Mouse (Mus musculus): ENCODE measurements around the gene Uqcrh.

Gene Uqcrh

DNA sequence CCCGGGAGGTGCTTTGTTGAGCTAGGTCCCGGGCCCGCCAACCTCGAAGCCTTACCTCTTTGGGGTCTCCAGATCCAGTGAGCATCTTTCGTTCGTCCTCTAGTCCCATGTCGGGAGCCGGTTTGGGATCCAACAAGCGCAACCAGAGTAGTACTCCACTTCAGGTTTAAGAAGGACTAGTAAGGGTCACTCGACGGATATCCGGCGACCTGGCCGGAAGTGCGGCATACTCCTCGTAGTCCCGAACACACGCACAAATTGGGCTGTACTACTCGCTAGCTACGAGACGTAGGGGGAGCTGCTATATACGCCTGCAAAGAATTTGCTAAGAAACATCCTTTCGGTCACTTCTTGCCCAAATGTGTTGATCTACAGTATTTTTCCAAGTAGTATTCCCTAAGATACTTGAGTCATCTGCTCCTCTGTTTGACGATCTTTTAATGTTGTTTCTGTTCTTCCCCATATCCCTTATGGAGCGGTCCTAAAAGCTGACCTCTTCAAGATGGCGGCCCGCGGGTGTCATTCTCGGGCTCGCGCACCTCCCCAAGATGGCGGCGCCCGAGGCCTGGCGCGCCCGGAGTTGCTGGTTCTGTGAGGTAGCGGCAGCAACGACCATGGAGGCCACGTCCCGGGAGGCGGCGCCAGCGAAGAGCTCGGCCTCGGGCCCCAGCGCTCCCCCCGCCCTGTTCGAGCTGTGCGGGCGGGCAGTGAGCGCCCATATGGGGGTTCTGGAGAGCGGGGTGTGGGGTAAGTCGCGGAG is at the start of gene Uqcrh, which contains the start of gene Lrrc41:
Gene Uqcrh, minus strand, starts transcription at position 211 of the 760 bp plus-strand sequence.
Gene Lrrc41, plus strand, starts transcription at position 409 of the 760 bp plus-strand sequence.
- in situ Hi-C loops (cut with MseI, MboI), result no loop called here

DNA sequence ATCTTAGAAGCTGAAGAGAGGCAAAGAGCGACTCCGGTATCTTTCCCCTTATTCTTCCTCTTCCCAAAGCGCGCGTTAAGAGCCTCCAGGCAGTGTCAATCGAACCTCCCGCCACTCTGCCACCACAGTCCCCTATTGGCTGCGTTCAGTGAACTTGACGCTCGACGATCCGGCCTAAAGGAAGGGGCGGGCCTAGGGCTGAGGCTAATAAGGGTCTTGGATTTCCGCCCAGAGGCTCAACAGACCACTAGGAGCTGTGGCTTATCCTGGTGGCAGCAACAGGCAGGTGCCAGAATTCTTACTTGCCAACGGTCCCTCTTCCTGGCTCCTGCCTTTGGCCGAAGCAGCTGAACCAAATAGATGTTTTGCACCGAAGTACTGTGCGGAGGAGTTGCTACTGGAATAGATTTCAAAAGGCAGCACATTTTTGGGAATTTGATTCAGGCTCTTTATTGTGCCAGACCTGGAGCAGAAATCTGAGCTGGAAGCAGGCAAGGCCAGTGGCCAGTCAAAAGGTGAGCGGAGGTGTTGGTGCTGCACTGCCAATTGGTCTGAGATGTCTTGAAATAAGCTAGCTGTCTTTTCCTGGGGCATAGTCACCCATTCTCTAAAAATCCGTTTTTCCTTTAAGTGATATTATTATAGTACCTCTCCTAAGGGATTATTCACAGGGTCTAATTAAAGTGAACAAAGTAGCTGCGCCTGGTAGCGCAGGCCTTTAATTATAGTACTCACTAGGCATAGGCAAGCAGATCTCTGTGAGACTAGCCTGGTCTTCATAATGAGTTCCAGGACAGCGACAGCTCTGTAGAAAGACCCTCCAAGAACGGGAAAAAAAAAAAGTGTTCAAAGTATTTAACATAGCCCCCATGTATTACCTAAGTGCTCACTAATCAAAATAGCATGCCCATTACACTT is 49.0 kb upstream of the Uqcrh start, which contains the start of the genes Rad54l and Pomgnt1:
Gene Rad54l, minus strand, starts transcription at position 89 of the 918 bp plus-strand sequence.
Gene Pomgnt1, plus strand, starts transcription at position 239 of the 918 bp plus-strand sequence.
- in situ Hi-C loops (cut with MseI, MboI), result no loop called here

DNA sequence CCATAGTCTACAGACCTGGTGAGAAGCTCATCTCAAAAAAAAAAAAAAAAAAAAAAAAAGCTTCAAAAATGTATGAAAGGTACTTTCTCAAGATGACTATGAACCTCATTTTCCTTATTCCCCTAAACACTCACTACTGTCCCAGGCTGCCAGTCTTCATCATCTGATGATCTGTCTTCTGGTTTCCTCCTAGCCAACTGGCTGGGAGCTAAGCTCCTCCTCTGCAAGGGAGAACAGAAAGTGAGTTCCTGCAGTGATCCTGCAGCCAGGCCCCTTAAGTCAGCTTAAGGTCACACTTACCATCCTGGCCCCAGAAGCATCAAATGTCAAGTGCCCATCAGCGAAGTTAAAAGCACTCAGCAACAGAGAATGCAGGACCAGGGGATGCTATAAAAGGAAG is 47.9 kb upstream of the Uqcrh start:
- in situ Hi-C loops (cut with MseI, MboI), result no loop called here

DNA sequence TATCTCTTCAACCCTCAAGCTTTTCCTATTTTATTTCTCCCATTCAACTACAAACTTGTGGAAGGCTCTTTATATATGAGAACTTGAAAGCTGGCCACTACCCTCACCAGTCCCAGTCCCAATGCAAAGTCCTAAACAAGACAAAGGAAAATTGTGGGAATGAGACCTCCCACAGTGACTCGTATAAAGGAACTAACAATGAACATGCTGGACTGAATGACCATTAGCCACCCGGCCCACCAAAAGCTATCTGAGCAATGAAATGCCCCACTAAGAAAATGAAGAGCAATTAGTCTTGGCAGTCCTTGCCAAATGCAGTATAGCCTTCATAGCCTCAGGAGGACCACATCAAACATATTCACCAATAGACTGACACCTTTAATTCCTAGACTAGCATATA is 36.6 kb upstream of the Uqcrh start:
- in situ Hi-C loops (cut with MseI, MboI), result no loop called here

DNA sequence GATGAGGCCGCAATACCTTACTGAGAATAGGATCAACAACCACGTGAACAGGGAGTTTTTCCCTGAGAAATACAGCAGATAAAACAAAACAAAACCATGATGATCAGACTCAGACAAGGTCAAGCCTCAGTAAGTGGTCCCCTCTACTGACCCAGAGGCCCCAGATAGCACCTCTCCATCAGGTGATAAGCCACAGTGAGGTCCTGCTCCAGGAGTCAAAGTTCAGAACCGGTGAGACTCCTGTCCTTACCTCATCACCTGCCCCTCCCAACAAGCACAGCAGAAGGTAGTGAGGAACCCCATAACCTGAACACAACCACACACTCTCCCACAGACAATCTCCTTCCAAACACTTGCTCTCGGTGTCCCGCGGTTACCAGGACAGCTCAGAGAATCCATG is 35.8 kb upstream of the Uqcrh start:
- in situ Hi-C loops (cut with MseI, MboI), result no loop called here

DNA sequence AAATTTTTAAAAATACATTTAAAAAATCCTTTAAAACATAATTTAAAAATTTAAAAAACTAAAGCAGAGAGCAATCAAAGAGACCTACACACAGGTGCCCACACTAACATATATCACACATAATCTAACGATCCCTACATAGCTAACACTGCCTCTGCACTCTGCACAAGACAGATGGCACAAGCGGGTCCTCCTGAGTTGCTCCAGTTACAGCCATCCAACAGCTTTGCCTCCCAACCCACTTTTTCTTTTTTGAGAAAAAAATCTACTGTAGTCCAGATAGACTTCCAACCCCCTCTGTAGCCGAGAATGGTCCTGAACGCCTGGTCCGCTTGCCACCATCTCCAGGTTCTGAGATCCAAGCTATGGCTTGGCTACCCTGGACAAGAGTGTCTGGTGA is 30.4 kb upstream of the Uqcrh start:
- in situ Hi-C loops (cut with MseI, MboI), result no loop called here

DNA sequence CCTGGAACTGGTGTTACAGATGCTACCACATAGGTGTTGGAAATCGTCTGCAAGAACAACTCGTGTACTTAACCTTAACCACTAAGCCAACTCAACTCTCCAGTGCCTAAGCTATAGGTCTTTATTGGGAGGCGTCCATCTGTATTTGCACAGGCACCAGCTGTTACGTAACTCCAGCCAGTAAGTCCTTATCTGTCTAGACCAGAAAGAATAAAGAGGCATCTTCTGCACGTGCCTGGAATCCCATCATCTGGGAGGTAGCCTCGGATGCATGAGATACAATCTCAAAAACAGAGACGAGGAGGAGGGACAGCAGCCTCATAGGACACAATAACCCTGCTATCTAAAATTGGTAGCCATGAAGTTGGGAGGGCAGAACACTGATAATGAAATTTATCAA is 26.1 kb upstream of the Uqcrh start:
- in situ Hi-C loops (cut with MseI, MboI), result no loop called here

DNA sequence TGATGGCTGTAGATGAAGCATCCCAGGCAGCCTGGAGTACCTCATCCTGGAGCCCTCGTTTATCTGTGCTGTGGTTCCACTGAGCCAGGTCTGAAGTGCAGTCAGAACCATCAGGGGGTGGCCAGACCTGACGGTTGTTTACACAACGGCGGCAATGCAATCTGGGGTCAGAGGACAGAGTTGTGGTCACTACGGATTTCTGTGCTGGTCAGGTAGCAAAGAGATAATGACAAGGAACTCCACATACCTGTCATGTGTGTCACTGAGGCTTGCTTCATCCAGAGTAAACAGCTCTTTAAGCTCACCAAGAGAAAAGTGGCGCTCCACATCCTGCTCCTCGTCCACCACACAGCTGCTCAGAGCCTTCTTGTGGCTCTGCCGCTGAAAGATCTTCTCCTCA is 22.3 kb upstream of the Uqcrh start:
- in situ Hi-C loops (cut with MseI, MboI), result no loop called here

DNA sequence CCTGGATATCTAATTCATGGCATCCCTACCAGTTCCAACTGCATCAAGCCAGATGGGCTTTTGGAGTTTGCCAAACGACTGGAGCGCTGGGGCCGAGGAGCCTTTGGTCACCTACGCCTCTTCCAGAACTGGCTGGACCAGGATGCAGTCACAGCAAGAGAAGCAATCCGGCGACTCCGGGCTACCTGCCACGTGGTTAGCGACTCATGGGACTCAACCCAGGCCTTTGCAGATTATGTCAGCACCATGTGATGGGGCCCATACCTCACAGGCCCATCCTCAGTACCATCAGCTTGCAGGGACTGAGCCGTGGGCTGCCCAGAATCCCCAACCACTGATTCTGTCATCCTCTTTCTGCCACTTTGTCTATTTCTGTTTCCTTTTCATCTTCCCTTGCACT is 21.4 kb upstream of the Uqcrh start:
- in situ Hi-C loops (cut with MseI, MboI), result no loop called here

DNA sequence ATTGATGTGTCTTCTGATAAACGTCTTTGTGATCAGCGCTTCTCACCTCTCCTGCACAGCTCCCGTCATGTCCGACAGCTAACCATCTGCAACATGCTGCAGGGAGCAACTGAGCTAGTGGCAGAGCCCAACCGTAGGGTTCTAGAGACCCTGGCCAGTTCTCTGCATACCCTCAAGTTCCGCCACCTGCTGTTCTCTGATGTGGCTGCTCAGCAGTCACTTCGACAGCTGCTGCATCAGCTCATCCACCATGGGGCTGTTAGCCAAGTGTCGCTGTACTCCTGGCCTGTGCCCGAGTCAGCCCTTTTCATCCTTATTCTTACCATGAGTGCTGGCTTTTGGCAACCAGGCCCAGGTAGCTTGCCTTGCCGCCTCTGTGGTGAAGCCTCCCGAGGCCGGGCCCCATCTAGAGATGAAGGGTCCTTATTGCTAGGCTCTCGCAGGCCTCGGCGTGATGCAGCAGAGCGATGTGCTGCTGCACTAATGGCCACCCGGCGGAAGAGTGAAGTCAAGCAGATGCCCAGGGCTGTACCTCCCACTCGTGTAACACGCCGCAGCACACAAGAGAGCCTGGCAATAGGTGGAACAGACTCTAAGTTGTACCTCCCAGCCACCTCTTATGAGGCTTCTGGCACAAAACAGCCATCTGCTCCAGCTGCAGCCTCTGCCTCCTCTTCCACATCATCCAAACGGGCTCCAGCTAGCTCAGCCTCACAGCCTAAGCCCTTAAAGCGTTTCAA is 13.8 kb upstream of the Uqcrh start:
- in situ Hi-C loops (cut with MseI, MboI), result no loop called here

DNA sequence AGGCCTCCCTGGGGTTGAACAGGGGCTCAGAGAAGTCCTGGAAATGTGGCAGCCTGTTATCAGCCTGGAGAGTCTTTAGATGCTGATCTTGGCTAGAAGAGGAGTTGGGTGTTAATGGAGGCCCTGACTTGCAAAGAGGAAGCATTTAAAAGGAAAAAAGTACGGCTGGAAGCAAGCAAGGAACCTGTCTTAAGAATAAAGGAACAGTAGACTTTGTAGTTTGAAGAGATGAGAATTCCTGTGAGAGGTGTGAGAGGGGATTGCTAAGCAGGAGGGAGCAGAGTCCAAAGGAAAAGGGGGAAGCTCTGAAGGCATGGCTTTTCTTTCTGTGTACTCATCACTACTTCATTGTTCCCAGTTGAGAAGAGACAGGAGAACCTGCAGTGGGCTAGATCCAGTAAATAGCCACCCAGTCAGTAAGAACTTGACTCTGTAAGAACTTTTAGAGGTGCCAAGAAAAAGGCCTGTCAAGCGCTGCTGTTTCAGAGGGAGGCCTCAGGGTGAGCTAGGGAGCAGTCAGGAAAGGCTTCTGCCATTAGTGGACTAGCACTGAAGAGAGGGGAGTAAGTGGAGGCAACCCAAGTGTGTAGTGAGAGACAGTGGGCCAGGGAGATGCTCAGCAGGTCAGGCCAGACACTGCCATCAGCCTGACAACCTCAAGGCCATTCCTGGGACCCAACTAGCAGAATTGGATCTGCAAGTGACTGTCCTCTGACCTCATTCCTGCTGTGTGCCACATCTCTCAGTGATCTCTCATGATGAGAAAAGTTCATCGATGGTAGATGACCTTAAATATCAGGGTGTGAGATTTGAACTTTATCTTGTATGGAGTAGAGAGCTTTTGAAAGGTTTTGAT is 2.6 kb upstream of the Uqcrh start:
- in situ Hi-C loops (cut with MseI, MboI), result no loop called here

DNA sequence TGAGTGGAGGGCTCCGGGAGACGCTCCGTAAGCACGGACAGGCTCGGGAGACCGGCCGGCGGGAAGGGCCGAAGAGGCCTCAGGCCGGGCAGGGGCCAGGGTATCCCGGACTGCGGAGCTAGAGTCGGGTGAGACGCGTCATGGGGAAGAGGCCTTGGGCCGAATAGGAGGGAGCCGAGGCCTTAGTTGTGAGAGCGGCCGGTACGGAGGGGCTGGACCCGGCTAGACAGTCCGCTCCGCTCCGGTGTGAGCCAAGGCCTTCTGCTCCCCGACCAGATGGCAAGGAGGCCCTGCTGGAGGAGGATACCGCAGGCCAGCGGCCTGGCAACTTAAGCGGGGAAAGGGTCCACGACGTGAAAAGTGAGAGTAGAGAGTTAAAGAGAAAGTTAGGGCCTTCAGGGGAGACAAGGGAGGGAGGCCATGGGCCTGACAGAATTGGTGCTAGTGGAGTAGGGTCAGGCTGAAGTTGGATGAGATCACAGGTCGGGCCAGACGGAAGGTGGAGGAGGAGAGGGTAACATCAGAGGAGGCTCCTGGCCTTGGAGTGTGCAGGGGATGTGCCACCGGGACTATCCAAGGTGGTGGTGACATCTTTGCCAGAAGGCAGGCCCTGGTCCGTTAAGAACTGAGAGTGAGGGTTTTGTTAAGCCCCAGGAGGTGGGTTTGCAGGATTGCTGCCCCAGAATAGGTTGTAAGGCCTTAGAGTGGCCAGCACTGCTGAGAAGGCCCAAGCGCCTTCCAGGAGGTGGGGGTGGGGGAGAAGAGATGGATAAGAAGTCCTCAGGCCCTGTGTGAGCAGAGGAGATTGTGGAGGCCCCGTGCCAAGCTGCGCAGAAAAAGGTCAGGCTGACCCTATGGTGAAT is 1.7 kb upstream of the Uqcrh start:
- in situ Hi-C loops (cut with MseI, MboI), result no loop called here

DNA sequence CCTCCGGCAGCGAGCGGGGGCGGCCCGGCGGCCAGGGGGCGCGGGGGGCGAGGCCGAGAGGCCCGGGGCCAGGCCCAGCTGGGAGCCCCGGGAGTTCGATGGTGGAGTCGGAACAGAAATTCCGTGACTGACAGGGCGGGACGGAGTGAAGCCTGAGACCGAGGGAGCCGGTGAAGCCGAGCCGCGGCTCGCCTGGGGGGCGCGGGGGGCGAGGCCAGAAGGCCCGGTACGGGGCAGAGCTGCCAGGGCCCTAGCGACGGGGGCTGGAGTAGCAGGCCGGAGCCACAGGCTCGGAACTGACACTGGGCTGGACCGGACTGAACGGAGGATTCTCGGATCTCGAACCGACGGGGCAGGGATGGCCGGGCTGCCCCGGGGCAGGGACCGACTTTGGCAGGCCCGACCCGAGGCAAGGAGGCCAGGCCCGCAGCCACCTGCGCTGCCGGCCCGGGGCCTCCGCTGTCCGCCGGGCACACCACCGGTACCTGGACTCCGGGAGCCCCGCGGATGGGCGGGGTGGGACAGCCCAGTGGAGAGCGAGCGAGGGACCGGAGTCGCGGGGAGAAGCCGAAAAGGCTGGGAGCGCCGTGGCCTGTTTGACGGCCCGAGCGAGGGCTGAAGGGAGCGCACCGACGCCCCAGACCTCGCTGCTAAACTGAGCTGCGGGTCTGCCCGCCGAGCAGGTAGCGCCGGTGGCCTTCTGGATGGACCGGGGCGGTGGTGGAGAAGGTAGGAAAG is 929 bp upstream of the Uqcrh start:
- in situ Hi-C loops (cut with MseI, MboI), result no loop called here

DNA sequence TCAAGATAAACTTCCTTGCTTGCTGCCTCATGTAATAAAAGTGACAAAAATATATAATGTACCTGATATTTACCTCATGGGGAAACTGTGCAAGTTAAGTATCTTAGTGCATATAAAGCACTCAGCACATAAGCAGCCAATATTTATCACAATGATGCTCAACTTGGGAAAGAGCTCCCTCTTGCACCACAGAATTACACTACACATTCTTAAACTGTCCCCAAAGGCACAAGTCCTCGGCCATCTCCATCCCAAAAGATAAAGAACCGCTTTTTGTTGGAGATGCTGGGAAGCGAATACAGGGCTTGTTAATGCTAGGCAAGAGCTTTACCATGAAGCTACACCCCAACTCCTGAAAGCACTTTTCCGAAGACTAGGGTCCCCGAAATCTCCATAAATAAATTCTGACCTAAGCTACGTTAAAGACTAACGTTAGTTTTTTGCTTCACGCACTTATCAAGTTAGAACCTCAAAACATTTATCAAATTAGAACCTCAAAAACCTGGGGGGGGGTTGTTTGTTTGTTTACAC is 661 bp downstream of the Uqcrh start:
- in situ Hi-C loops (cut with MseI, MboI), result no loop called here

DNA sequence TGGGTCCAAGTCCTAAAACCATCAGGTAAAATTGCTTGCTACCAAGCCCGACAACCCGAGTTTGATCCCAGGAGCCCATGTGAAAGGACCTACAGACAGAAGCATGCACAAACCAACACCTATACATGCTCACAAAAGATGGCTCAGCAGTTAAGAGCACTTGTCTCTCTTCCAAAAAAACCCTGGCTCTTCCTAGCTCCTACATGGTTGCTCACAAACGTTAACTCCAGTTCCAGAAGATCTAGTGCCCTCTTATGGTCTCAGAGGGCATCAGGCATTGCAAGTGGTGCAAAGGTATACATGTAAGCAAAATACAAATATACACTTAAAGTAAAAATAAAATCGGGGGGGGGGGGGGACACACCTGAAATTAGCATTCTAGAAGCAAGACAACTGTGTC is 1.7 kb downstream of the Uqcrh start:
- in situ Hi-C loops (cut with MseI, MboI), result no loop called here

DNA sequence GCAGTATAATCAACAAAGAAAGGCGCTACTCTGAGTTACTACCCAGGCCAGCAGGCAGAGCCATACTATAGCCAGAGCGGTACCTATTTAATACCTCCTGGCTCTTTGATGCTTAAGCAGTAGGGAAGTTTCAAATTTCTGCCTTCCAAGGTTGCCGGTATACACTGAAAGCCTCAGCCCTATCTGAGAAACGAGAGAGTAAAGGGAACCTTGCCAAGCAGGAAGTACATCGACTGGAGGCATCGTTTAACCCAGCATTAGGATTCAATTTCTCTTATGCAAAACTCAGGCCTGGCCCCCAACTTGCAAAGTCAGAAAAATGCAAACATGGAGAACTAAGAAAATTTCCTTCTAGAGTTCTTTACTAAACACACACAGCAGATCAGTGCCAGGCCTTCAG is 4.8 kb downstream of the Uqcrh start:
- in situ Hi-C loops (cut with MseI, MboI), result no loop called here

DNA sequence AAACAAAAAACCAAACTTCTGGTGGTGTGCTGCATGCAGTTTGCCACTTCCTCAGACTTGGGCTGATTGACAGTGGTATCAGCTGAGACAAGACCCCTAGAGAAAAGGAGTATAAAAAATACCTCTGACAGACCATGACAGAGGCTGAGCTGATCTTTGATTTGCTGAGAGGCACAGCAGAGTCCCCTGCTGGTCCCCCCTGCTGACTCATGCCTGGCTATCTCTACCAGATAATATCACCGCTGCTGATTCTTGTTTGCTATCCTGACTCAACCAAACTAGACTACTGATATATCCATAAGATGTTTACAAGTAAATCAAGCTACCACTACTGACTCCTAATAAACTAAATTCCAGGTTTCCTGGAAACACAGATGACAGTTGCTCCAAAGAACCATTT is 11.0 kb downstream of the Uqcrh start:
- in situ Hi-C loops (cut with MseI, MboI), result no loop called here

DNA sequence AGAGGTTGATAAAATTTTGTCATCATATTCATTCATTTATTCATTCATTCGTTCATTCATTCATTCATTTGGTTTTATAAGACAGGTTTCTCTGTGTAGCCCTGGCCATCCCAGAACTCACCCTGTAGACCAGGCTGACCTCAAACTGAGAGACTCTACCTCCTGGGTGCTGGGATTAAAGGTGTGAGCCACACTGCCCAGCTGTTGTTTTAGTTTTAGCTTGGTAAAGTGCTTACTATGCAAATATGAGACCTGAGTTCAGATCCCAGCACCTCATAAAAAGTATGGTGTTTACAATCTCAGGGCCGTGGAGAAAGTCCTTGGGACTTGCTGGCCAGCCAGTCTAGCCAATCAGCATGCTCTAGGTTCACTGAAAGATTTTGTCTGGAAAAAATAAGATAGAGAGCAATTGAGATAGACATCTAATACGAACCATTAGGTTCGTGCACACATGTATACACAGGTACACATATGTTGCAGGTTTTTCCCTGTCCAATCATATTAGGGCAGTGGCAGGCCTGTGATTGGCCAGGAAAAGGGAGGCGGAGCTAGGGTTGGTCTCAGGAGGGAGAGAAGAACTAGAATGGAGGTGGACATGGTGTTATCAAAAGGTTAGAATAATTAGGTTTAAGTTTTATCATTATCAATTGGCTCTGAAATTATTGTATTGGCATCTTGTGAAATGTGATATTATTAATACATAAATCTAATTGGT is 15.7 kb downstream of the Uqcrh start:
- in situ Hi-C loops (cut with MseI, MboI), result no loop called here

All from mouse trophoblast stem cell (cell line).